Mouse (Mus musculus): ENCODE measurements at regions not wholly inside any gene's neighbourhood (a gene's known extent, or its start where the extent isn't known, plus 50 kb on each side); places are given as distances from the start of the nearest gene placed in this dataset.

DNA sequence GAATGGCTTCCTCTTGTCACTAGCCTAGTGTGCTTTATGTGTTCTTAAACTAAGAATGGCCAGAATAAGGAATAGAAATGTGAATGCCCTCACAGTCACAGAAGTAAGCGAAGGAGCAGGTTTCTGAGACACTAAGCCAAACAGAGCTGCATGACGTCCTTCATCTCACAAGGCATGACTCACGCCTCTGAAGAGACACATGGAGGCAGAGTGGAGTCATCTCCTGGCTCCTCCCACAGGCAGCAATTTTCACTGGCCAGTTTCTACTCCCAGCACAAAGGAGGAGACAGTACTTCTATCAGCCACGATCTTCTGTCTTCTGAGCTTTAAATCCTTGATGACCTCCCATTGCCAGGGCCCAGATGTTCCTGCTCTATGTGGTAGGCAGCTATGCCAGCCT is 291.3 kb upstream of the Rnf32 start:
- DNase-seq (ENCODE audit: low spot score) = no peak

DNA sequence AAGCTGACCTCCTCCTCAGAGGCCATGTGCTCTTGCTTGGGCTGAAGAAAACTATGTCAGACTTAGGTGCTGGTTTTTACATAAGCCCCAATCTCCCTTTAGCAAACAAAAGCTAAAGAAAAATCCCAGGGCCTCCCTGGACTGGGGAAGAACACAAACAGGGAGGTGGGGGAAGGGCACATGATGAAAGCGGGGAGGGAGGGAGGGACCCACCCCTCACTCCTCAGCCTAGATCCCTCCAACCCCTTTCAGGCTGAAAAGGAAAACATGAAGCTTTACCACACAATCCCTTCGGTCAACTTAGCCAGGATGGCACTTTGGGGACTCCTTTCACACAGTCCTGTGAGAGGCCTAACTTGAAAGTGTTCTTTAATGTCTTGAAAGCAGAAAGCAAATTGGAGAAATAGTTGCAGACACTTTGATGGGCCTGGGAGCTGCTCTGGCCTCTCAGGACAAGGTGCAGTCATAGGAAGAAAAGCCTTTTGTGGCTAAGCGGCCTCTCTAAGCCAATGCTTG is 291.9 kb upstream of the Rnf32 start:
- no peak for DNase-seq (ENCODE audit: low spot score)

DNA sequence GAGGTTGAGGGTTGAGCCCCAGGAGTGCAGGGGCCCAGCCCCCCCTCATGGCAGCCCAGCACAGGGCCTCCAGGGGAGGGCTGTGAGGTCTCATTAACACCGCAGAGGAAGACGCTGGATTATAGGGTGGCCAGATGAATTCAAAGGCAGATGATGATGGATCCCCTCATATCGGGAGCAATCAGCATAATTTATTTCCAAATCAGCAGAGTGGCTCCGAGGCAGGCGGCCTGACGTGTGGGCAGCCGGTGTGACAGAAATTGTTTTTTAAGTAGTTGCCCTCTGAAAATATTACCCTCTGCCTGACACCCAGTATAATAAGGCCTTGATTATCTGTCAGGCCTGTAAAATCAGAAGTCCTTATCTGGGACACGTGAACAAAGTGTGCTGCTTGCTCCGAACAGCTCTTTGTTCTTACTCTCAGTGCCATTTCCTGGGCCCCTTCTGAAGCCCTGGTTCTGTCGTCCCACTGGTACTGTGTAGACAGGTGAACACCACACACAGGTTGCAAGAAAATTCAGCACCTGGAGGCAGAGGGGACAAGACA is 303.0 kb upstream of the Rnf32 start:
- no peak for DNase-seq (ENCODE audit: low spot score)

DNA sequence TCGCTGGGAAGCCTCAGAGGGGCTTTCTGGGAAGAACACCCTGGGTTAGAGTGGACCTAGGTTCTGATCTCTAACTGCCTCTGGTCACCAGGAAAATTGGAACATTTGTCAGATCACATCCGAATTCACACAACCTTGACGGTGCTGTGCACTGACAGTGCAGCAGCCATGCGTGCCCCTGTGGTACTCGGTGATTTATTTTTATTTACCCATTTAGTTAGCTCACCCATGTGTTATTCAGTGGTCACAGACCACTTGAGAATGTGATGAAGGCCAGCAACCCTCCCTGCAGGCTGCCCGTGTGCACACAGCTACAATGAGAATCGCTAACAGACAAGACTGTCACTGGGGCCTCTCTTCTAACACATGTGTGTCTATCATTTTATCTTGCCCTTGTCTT is 303.8 kb upstream of the Rnf32 start:
- DNase-seq (ENCODE audit: low spot score) = no peak

DNA sequence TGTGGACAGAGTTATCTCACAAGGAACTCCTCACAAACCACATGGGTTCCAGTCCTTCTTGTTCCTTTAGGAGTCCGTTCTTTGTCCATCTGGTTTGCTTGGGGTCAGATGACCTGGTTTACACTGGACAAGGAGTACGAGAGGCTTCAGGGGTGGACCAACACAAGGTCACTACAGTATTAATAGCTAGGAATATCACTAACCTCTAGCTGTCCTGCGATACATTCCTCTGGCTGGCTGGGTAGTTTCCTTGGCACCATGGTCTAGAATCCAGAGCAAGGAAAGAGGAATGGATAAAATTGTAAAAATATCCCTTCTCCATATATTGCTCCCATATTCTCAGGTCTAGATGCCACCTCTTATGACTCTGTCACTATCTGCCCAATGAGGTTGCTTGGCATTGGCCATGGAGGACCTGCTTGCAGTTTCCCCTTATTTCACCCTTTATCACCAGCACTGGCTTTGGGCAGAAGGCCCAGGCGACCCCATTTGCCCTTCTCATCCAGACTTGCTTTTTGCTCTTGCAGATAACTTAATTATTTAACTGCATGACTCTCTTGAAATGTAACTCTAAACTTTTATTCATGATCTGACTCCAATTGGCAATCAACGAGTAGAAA is 310.9 kb upstream of the Rnf32 start:
- DNase-seq (ENCODE audit: low spot score) = no peak

DNA sequence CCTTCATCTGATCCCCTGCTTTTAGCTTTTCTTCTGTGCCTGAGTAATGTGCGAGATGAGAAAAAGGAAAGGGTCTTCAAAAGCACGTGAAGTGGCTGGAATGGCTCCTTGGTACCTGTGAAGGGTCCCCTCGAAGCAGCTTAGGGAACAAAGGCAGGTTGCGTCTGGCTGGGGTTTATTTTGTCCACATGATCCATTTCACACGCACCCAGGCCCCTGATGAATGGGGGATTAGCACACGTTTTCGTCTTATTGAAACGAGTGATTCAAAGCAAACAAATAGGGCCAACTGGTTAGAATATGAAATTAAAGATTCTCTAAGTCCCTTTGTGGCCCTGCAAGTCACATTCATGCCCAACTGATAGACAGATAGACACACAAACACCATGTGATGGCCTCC is 319.6 kb upstream of the Rnf32 start:
- no peak for DNase-seq (ENCODE audit: low spot score)

DNA sequence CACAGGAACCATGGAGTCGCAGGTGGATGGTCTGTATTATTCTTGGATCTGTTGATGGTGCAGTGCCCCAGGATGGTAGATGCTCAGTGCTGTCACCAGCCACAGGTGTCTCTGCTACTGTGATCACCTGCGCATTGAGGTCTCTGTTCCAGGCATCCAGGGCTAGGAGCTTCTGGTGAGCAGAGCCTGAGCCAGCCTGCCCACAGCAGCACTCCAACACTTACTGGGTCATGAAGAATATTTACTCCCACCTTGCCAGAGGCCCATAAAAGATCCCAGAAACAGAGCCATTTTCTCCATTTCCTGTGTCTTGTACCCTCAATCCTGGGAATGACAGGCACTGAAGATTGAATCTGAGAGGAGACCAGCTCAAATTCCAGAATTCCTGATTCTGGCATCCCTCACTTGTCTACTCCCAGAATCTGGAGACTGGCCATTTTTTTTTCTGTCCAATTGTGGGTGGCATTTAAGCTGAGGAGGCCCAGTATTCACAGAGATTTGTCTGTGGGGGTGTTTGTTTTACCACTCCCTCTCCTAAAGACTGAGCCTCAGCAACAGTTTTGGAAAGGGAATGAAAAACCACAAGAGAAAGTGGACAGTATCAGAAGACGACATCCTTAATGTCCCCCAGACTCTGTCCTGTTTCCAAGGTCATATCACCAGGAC is 322.1 kb upstream of the Rnf32 start:
- DNase-seq (ENCODE audit: low spot score) = no peak

DNA sequence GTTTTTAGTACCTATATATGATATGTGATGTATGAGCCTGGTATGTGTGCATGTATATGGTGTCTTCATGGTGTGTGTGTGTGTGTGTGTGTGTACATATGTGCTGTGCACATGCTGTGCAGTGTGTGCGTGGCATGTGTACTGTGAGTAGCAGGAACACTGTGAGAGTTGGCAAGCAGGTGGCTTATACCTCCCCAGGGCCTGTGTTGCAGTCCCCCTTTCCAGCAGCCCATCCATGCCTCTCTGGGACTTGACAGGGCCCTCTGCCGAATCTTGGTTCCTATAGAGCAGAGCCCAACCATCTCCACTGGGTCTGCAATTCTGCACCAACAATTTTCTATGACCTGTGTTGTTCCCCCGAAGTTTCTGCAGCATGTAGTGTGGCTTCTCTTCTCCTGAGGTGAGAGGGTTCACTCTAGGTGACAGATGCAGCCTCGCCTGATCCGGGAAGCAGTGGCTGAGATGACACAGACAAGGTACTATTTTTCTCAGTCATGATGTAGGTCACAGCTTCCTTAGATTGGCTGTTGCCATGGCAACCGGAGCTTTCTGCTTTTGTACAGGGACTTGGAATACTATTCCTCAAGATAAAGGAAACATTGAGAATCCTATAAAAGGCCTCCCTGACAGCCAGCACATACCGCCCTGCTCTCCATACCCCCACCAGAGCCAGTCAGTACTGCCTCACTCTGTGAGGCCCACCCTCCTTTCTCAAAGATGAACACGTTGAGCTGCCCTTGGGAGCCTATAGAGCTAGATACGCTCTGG is 336.0 kb upstream of the Rnf32 start:
- no peak for DNase-seq (ENCODE audit: low spot score)

GRCm38 (mm10) chr5:28838141-28838925 is 357.5 kb upstream of the Rnf32 start:
- DNase-seq (ENCODE audit: low spot score) = no peak

GRCm38 (mm10) chr5:28819091-28819490 is 352.0 kb upstream of the Shh start:
- DNase-seq (ENCODE audit: low spot score) = no peak

DNA sequence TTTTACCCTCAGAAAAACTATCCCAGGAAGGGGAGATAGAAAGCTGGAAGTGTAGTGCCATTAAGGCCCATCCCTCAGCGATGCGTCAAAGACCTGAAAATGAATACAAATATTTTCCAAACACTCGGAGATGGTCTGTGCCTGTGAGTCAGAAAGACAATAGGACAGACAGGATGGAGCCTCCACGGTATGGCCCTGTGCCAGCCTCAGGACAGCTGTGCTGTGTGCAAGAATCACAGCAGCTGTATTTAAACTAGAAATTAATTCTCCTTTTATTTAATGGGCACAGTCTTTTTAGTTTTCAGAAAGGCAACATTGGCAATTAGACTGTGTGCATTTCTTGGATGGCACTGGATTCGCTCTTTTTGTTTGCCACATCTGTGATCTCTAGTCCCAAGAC is 340.9 kb upstream of the Shh start:
- DNase-seq (ENCODE audit: low spot score) = no peak

DNA sequence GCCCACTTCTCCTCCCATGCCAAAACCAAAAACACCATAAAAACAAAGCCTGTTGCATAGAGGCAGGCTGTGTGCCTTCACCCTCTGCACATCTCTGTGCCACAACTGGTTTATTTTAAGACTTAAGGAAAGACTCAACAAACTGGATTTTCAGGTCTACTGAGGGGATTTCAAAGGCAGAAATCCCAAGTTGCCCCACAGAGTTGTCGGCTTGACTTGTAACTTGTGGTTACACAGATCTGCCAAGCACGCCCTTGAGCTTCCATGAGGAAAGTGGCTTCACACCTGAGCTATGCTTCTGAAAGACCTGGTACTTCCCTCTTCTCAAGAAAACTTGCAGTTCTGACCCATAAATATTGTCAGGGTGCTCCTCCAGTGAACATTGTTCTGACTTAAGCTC is 332.4 kb upstream of the Shh start:
- DNase-seq (ENCODE audit: low spot score) = no peak

GRCm38 (mm10) chr5:28798361-28798760 is 331.3 kb upstream of the Shh start:
- no peak for DNase-seq (ENCODE audit: low spot score)

- DNase-seq (ENCODE audit: low spot score) = no peak
These were observed 328.2 kb upstream of the Shh start for GRCm38 (mm10) chr5:28795130-28795758.

DNA sequence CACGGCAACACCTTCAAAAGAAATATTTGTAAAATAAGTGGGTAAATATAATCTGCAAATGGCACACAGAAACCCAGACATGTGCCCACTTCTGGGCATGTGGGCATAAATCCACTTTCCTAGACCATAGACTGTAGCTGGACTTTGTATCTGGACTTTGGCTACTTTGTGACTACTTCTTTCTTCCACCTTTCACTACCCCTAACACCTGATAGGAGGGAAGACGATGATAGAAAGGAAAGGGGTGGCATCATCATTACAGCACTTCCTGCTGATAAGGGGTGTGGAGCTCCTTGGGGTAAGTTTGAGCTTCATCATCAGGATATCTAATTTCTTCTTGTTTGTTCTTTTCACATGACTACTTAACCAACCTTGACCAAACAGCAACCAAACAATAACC is 326.7 kb upstream of the Shh start:
- DNase-seq (ENCODE audit: low spot score) = no peak

GRCm38 (mm10) chr5:28785347-28786060 is 318.4 kb upstream of the Shh start:
- no peak for DNase-seq (ENCODE audit: low spot score)

GRCm38 (mm10) chr5:28784339-28784966 is 317.4 kb upstream of the Shh start:
- DNase-seq (ENCODE audit: low spot score) = no peak

GRCm38 (mm10) chr5:28775648-28776359 is 308.7 kb upstream of the Shh start:
- DNase-seq (ENCODE audit: low spot score) = no peak

- no peak for DNase-seq (ENCODE audit: low spot score)
These were observed 304.7 kb upstream of the Shh start for GRCm38 (mm10) chr5:28771796-28772195.

All from ovary, postnatal 14 days (tissue).